Mouse (Mus musculus): ENCODE measurements around the gene C2. TPM values are rescaled to one million over a fixed set of nuclear protein-coding genes. Genes with fewer than 3 reads are reported as not detected.
"Not testable (repeated sequence)": the region's sequence is repeated elsewhere in the genome, so short reads cannot be mapped to it uniquely, and the experiment has no call there.

The C2 gene
- total RNA-seq, 2 experiments from 2014 or later, result not detected

DNA sequence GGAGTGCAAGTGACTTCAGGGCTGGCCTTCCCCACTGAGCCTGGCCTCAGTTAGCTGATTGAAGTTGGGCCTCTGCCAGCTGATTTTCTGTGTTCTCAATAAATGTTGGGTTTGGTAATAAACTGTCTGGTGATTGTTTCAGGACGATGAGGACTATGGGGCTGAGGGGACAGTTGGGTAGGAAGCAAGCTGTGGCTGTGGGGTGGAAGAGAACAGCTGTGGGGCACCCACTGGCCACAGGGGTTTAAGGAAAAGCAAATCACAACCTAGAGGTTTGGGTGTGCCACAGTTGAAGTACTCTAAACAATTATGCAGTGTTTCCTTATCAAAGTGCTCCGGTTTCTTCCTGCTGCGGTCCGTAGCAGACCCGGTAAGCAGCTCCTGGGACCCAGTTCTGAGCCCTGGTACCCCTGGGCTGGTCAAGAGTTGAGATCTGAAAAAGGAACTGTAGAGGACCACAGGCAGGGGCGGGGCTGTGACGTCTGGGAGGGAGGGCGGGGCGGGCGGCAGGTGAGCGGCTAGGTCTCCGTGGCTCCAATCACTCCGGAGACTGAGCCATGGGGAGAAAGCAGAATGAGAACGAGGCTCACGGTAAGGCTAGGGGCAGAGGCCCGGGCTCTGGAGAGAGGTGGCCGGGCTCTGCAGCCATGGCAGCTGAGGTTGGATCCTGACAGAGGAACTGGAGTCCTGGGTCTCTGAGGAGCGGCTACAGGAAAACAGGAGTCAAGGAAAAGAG, 16.0 kb upstream of the C2 start, which contains the start of gene Slc44a4:
Slc44a4 (plus strand) TSS at position 537 of the 736 bp plus-strand sequence.
- ATAC-seq (replicated peaks; ENCODE audit: low FRiP score, poor library complexity, severe bottlenecking), result no peak

DNA sequence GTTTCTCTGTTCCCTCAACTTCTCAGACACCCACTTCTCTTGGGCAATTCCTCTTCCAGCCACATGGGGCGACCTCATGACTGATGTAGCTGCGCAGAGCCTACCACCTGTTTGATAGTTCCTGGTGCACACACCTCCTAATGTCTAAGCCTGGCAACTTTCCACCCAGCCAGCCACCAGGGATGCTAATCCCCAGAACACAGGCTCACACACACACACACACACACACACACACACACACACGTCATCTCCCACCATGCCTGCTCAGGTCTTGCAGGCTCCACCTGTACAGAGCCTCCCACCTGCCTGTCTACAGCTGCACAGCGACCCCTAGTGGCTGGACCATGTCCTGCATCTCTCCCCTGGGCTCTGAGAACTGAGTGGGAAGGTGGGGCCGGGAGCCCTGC, 13.9 kb upstream of the C2 start:
- peak; percentile 83 for ATAC-seq (replicated peaks; ENCODE audit: low FRiP score, poor library complexity, severe bottlenecking)

DNA sequence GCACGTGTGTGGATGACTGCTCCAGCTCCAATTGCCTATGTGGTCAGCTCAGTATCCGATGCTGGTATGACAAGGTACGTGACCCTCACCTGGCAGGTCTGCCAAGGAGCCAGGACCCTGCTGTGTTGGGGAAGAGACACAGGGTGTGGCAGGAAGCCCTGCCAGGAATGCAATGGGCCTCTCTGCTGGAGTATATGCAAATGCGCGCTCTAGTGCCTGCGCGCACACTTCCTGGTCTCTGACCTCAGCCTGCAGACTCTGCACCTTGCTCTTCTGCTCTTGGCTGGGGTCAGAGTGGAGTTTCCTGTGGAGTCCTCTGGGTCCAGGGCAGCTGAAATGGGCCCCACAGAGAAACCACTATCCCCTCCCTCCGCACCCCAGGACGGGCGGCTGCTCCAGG, 12.9 kb upstream of the C2 start:
- no peak for ATAC-seq (replicated peaks; ENCODE audit: low FRiP score, poor library complexity, severe bottlenecking)

DNA sequence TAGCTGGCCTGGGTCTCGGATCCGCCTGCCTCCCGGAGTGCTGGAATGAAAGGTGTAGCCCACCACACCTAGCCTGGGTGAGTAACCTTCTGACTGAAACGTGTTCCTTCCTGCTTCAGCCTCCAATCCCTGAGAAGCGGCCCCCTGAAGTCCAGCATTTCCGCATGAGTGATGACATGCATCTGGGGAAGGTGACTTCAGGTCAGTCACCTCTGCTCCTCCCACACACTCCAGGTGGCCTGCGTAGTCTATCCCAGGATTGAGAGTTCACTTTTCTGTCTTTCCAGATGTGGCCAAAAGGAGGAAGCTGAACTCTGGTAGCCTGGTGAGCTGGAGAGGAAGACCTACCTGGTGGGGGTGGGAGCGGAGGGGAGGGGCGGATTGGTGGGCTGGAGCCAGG, 4.8 kb upstream of the C2 start:
- ATAC-seq (replicated peaks; ENCODE audit: low FRiP score, poor library complexity, severe bottlenecking), result no peak

DNA sequence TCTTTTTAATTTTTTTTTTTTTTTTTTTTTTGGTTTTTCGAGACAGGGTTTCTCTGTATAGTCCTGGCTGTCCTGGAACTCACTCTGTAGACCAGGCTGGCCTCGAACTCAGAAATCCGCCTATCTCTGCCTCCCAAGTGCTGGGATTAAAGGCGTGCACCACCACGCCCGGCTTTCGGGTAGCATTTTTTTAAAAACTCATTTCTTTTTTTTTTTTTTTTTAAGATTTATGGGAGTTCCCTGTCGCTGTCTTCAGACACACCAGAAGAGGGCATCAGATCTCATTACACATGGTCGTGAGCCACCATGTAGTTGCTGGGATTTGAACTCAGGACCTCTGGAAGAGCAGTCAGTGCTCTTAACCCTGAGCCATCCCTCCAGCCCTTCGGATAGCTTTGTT, 3.9 kb upstream of the C2 start:
- ATAC-seq (replicated peaks; ENCODE audit: low FRiP score, poor library complexity, severe bottlenecking), result not testable (repeated sequence)

DNA sequence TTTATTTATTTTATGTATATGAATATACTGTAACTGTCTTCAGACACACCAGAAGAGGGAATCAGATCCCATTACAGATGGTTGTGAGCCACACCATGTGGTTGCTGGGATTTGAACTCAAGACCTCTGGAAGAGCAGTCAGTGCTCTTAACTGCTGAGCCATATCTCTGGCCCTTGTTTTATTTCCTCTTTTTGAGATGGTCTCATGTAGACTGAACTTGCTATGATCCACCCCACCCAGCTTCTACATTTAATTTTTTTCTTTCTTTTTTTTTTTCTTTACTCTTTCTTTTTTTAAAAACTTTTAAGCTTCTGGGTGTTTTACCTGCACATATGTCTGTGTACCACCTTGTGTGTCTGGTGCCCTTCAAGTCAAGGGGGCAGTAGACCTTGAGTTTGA, 2.8 kb upstream of the C2 start:
- not testable (repeated sequence) for ATAC-seq (replicated peaks; ENCODE audit: low FRiP score, poor library complexity, severe bottlenecking)

DNA sequence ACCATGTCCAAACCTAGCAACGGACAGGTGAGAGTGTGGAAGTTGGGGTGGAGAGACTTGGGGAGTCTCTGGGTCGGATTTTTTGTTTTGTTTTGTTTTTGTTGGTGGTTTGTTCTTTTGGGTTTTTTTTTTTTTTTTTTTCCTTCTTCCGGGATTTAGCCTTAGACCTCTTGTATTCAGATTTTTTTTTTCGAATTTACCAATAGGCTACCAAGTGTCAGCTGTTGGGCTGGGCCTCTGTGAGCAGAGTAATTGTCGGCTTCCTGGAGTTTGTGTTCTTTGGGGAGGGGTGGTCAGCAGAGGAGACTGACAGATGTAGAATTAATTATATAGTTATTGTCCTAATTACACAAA, 1.8 kb upstream of the C2 start:
- no peak for ATAC-seq (replicated peaks; ENCODE audit: low FRiP score, poor library complexity, severe bottlenecking)

DNA sequence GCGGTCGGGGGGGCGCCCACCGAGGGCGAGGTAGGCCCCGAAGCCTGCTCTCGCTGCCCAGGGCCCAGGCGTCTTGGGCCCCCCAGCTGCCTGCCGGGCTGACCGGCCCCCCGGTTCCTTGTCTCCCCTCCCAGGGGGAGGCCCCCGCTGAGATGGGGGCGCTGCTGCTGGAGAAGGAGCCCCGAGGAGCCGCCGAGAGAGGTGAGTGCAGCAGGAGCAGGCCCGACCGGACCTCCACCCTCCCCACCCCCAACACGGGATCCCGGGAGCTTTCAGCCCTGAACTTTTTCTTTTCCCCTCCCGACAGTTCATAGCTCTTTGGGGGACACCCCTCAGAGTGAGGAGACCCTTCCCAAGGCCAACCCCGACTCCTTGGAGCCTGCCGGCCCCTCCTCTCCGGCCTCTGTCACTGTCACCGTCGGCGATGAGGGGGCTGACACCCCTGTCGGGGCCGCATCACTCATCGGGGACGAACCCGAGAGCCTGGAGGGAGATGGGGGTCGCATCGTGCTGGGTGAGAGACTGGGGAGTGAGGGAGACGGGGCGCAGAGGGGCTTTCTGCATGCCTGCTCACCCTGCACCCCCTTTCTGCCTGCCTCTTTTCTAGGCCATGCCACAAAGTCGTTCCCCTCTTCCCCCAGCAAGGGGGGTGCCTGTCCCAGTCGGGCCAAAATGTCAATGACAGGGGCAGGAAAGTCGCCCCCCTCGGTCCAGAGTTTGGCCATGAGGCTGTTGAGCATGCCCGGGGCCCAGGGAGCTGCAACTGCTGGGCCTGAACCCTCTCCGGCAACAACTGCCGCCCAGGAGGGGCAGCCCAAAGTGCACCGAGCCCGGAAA, 1.2 kb upstream of the C2 start:
- ATAC-seq (replicated peaks; ENCODE audit: low FRiP score, poor library complexity, severe bottlenecking), result no peak

DNA sequence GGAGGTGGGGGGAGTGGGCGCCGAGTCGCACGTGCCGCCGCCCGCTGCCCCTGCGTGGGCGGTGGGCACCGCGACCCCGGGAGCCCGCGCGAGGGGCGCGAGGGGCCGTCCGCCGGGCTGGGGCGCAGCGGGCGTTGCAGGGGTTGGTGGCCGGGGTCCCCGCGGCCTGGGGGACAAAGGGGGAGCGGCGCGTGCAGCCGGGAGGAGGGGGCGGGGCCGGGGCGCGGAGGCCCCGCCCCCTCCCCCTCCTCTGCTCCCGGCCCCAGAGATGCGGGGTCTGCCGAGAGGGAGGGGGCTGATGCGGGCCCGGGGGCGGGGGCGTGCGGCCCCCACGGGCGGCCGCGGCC, 614 bp upstream of the C2 start:
- ATAC-seq (replicated peaks; ENCODE audit: low FRiP score, poor library complexity, severe bottlenecking), result no peak

DNA sequence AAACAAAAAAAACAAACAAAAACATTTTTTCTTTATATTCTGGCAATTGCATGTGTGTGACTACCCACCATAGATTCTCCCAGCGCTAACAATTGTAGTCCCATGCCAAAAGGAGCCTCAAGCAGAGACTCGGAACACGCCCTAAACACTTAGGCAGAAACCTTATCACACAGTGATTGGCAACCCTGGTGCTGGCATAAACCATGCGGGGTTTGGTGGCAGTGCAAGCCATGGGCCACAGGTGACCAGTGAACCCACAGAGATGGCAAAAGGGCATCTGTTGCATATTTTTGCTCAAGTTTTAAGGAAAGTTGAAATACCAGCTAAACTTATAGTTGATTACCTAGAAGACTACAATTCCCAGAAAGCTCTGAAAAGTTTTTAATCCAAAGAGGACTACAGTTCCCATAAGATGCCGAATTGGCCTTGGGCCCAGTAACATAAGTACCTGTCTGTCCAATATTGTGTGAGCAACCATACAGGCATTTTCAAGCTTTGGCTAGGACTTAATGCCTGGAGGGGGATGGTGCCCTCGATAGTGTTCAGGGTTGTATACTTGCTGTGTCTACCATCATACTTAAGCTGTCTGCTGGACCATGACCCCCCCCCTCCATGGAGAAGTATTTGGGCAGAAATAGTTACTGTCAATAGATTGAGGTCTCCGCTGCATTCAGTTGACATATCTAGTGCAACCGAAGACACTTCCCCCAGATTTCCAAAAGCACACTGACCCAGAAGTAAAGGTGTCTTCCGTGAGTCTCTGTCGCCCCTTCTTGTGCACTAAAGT, 499 bp downstream of the C2 start:
- ATAC-seq (replicated peaks; ENCODE audit: low FRiP score, poor library complexity, severe bottlenecking), result no peak

DNA sequence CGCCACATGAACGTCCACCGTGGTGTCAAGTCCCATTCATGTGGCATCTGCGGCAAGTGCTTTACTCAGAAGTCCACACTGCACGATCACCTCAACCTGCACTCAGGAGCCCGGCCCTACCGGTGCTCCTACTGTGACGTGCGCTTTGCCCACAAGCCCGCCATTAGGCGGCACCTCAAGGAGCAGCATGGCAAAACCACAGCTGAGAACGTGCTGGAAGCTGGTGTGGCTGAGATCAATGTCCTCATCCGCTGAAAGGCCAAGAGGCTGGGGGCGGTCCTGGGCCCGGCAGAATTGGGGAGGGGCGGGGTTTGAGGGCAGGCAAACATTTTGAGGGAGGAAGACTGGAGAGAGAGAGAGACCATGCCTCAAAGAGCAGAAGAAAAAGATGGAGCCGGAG, 1.7 kb downstream of the C2 start:
- no peak for ATAC-seq (replicated peaks; ENCODE audit: low FRiP score, poor library complexity, severe bottlenecking)

DNA sequence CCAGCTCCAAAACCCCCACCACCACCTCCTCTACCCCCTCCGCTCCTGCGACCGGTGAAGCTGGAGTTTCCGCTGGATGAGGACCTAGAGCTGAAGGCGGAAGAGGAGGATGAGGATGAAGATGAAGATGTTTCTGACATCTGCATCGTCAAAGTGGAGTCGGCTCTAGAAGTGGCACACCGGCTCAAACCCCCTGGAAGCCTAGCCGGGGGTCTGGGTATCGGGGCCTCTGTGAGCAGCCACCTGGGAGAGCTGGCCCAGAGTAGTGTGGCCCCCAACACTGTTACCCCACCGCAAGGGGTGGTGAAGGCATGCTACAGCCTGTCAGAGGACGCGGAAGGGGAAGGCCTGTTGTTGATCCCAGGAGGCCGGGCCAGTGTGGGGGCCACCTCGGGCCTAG, 2.3 kb downstream of the C2 start:
- no peak for ATAC-seq (replicated peaks; ENCODE audit: low FRiP score, poor library complexity, severe bottlenecking)

DNA sequence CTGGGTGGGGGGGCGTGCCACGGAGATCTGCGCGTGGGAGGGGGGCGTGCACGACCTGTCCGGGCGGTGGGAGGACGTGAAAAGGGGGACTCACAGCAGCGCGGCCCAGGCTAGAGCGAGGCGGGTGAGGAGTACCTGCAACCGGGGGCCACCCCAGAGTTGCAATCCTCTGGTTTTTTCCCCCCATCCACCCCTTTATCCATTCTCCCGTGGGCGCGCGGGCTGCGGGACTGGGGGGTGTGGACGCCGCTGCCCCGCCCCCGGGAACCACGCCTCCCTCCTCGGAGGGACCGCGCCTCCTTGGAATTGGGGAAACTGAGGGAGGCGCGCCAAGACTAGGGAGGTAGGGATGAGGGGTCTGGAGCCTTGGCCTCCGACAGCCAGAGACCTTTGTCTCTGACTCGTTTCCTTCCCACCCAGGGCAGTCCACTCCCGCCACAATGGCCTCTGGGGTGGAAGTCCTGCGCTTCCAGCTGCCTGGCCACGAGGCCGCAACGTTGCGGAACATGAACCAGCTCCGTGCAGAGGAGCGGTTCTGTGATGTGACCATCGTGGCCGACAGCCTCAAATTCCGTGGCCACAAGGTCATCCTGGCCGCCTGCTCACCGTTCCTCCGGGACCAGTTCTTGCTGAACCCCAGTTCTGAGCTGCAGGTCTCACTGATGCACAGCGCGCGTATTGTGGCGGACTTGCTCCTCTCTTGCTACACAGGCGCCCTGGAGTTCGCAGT, 3.1 kb downstream of the C2 start:
- no peak for ATAC-seq (replicated peaks; ENCODE audit: low FRiP score, poor library complexity, severe bottlenecking)

DNA sequence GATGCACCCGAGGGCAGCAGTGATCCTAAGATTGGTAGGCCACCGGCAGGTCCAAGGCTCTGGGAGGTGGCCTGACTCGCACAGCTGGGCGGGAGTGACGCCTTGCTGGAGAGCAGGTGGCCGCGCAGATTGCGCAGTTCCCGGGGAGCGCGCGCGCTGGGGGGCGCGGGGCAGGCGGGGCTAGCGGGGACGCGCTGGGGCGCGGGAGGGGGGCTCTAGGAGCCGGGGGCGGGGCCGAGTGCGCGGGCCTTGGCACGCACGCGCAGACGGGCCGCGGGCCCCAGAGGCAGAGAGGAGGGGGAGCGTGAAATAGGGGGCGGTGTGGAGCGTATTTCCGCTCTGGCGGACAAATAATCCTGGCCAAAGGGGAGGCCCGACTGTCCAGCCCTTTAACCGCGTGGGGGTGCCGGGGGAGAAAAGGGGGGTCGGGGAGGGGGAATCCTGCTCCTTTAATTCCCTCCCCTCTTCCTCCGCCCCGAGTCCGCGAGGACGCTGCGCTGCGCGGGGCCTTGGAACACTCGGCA, 3.9 kb downstream of the C2 start:
- ATAC-seq (replicated peaks; ENCODE audit: low FRiP score, poor library complexity, severe bottlenecking), result peak; percentile 63

DNA sequence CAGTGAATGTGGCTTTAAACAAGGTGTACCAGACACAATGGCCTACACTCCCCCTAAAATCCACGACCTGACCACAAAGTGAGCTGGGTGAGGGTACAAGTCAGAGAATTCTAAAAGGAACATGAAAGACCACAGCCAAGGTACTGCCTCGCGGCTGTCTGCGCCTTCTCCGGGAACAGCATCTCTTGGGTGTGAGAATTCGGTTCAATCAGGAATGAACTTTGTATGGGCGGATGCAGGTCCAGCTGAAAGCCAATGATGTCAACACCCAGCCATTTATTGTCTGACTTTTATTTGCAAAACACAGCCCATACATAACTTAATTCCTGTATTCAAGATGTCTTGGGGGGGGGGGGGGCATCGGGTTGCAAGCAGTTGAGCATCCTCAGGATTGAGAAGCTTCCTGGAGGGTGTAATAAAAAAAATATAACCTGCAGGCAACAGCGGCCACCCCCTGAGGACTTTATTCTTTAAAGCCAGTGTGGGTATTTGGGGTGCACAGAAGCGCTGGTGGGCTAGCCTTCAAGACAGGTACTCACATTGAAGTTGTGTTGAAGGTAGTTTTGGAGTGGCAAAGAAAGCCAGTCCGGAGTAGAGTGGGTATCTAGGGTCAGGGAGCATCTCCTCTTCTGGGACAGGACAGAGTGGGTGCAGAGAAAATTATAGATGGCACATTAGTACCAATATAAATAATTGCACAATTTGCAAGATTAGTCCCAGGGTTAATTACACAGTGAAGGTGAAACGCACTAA, 4.8 kb downstream of the C2 start:
- ATAC-seq (replicated peaks; ENCODE audit: low FRiP score, poor library complexity, severe bottlenecking), result no peak

DNA sequence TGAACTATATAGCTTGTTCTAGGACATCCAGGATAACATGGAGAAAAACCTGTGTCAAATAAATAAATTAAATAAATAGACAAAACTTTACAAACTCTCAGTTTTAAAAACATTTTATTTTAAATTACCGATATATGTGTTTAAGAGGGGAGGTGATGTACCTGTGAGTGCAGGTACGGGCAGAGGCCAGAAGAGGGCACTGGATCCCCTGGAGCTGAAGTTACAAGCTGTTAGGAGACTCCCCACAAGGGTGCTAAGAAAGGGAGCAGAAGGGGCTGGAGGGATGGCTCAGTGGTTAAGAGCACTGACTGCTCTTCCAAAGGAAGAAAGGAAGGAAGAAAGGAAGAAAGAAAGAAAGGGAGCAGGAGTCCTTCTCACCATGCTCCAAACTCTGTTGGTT, 6.7 kb downstream of the C2 start:
- no peak for ATAC-seq (replicated peaks; ENCODE audit: low FRiP score, poor library complexity, severe bottlenecking)

DNA sequence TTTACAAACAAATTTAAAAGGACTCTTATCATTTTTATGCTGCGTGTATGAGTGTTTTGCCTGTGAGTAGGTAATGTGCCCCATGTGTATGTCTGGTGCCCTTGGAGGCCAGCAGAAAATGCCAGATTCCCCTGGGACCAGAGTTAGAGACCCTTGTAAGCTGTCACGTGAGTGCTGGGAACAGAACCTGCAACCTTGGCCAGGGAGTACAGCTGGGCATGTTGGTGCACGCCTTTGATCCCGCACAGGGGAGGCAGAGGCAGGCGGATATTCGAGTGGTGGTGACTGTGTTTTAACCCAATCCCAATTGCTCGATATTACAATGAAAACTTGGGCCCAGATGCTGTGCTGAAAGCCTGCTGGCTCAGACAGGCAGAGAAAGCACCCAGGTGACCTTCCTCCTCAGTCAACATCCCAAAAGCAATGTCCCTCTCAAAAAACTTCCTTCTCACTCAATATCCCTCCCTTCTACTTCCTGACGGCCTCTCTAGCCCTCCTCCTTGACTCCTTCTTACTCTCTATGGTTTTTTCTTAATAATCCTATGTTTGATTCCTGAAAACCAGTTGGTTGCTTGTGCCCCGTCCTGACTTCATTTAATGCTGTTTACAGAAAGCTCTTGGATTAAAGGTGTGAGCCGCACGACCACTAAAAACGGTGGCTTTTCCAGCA, 7.9 kb downstream of the C2 start:
- ATAC-seq (replicated peaks; ENCODE audit: low FRiP score, poor library complexity, severe bottlenecking), result no peak

DNA sequence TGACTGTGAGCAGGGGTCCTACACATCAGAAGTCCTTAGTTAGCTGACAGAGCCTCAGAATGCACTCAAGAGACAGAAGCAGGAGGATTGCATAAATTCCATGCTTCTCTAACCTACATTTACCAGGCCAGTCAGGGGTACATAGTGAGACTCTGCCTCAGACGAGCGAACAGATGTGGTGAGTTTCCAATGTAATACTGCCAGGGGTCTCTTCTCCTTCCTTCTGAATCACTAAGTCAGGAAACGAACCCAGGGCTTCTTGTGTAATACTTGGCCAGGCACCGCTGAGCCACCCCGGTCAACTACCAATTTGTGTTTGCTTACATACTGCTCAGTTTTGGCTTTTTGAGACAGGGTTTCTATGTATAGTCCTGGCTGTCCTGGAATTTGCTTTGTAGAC, 10.1 kb downstream of the C2 start:
- ATAC-seq (replicated peaks; ENCODE audit: low FRiP score, poor library complexity, severe bottlenecking), result no peak

DNA sequence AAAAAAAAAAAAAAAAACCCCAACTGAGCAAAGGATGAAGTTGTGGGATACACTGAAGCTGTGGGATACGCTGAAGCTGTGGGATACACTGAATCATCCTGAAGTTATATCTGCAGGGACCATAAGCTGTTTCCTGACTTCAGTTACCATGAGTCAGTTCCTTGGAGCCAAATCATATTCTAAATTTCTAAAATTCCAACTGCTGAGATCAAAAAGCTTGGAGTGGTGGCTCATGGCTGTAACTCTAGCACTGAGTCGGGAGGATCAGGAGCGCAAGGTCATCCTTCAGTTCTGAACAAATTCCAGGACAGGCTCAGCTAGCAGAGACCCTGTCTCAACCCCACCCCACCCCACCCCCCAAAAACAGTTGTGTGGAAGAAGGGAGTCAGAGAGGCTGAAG, 12.4 kb downstream of the C2 start:
- ATAC-seq (replicated peaks; ENCODE audit: low FRiP score, poor library complexity, severe bottlenecking), result no peak
